Mouse (Mus musculus) bone marrow macrophage, adult 2 months (primary cell): ENCODE results near the gene Rbbp6. TPM values are rescaled to one million over a fixed set of nuclear protein-coding genes. Genes with fewer than 3 reads are reported as not detected.

Experiments used
- H3K27ac ChIP-seq: 2 replicates; pipeline ENCODE4 v1.5.1; 2012; ENCODE audit warnings: low read depth, low read length; ENCODE audit not compliant: insufficient read depth
- H3K4me1 ChIP-seq: 2 replicates; pipeline ENCODE4 v1.6.1; 2012; ENCODE audit warnings: low read length; ENCODE audit not compliant: control insufficient read depth, insufficient read depth
- H3K4me3 ChIP-seq: 2 replicates; pipeline ENCODE4 v1.5.1; 2012; ENCODE audit warnings: mild to moderate bottlenecking, low read length, moderate library complexity; ENCODE audit not compliant: insufficient read depth
- CTCF ChIP-seq: IDR thresholded peaks from 2 replicates; pipeline ENCODE4 v1.5.1; 2012; ENCODE audit warnings: low read depth, mild to moderate bottlenecking, low read length, moderate library complexity
- POLR2A ChIP-seq: IDR thresholded peaks from 2 replicates; pipeline ENCODE4 v1.6.1; 2012; ENCODE audit warnings: mild to moderate bottlenecking, low read depth, low read length, borderline replicate concordance
- polyA plus RNA-seq: library from polyadenylated mRNA; stranded (reverse); fragments of >200 nt; gene quantifications from 2 replicates; pipeline ENCODE4 v1.2.4, GENCODE M21; 2012; ENCODE audit not compliant: missing spikeins, insufficient read depth, insufficient read length

Rbbp6 gene
- polyA plus RNA-seq, 1 experiment, result 53.5 TPM

DNA sequence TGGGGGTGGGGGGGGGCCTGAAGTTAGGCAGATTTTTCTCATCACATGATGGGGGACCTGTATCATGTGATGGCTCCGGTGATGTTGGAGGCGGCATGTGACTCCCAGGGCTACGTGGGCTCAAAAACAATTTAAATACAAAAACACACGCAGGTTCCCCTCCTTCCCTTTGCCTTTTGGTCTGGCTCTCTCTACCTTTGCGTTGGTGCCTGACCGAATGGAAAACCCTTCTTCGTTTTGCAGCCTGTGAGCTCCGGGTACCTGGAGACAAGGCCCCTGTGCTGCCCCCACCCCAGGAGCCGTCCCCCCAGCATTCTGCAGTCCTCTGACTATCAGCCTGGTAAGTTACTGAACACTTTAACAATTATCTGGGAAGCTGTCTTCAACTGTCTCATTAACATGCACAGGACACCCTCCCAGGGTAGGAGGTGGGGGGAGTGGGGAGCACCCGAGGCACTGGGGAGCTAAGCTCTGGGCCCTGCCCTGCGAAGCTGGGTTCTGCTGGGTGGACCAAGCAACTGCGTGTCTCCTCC, 65.8 kb downstream of the Rbbp6 start:
- no peak overlapping the region for H3K27ac ChIP-seq
- TF ChIP-seq CTCF (no peak), POLR2A (no peak)

DNA sequence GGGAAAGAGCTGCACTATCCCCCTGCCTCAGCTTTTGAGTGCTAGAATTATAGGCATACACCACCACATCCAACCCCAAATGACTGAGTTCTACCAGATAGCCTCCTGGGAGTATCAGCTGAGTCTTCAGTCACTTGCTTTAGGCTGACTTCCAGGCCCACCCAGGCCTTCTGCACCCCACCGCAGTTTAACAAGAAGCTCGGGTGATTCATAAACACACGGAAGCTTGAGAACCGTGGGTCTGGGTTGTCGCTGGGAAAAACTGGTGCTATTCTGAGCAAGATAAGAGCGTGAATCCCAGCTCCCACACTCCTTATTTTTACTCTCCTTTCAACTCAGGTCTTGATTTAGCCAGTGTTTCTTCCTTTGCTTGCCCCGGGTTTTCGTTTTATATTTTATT, 69.8 kb downstream of the Rbbp6 start:
- Histone ChIP-seq H3K27ac (no peak overlapping the region), H3K4me1 (0 out of 2 replicates have a peak, but pooled peaks cover 2% of the 10 kb centered on the region), H3K4me3 (no peak overlapping the region)
- no peak for TF ChIP-seq CTCF
- TF ChIP-seq POLR2A, result no peak

More for the DNA sequence above, 65.8 kb downstream of the Rbbp6 start:
- H3K4me1 ChIP-seq, result 0 out of 2 replicates have a peak, but pooled peaks cover 2% of the 10 kb centered on the region
- peak overlapping the region; percentile 7; the same call in 1 of the 2 replicates for H3K4me3 ChIP-seq

DNA sequence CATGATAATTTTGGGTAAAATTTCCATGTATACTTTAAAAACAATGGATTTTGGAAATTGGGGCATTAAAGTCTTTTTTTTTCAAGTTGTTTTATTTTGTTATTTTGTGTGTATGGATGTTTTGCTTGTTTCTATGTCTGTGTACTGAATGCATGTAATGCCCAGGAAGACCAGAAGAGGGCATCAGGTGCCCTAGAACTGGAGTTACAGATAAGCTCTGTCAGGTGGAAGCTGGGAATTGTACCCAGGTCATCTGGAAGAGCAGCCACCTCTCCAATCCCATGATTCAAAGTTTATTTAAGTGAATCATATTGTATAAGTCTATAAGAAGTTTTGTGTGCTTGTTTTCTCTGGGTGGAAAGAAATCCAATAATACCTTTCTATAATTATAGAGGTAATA, 73.8 kb downstream of the Rbbp6 start:
- H3K4me1 ChIP-seq, result no peaks in the 10 kb centered on the region; the same call in 1 of the 2 replicates
- no peak for TF ChIP-seq POLR2A
- no peak for TF ChIP-seq CTCF
- H3K4me3 ChIP-seq, result no peak overlapping the region
- no peak overlapping the region for H3K27ac ChIP-seq

DNA sequence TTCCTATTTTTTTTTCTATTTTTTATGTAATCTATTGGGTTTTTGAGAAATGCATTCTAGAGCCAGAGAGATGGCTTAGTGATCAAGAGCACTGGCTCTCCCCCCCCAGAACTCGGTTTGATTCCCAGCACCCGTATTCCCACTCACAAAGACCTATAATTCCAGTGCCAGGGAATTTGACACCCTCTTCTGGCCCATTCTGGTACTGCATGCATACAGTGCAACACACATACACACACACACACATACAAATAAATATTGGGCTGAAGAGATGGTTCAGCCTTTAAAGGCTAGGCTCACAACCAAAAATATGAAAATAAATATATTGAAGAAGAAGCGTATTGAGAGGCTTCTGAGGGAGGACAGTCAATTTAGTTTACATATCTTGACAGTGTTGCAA, 79.7 kb downstream of the Rbbp6 start:
- H3K4me1 ChIP-seq, result no peaks in the 10 kb centered on the region; the same call in 1 of the 2 replicates
- no peak overlapping the region for H3K4me3 ChIP-seq
- no peak overlapping the region for H3K27ac ChIP-seq
- TF ChIP-seq POLR2A (no peak), CTCF (no peak)

DNA sequence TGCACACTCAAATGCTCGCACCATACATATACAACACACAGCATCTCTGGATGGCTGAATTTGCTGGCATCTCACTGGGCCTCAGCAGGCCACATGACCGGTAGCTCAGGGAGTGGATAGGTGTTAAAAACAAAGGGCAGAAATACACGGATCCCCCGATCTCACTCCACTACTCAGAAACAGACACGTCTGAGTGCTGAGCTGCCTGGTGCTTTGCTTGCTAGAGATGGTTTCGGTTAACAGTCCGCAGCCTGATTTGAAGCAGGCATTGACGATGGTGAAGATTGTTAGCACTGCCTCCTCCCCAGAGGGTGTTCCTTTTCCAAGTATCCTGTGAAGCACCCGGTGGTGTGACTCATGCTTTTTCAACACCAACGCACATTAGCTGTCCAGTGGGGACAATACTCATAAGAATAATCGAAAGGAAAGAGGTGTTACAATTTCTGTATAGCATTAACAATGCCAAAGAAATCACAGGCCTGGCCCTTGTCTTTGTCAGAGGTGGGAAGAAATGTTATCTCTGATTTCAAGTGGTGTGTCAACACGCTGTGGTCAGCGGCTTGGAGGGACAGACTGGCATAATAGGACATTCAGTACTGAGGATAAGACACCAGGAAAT, 81.1 kb downstream of the Rbbp6 start:
- Histone ChIP-seq H3K4me1 (no peaks in the 10 kb centered on the region; the same call in 1 of the 2 replicates), H3K27ac (no peak overlapping the region), H3K4me3 (no peak overlapping the region)
- TF ChIP-seq POLR2A (no peak), CTCF (no peak)

Other genes with a start within 250 kb of the Rbbp6 start
- gene Tnrc6a, start 158.2 kb downstream of the Rbbp6 start, polyA plus RNA-seq, result 69.1 and 76.8 TPM in 2 replicates
- gene Slc5a11, start 249.1 kb downstream of the Rbbp6 start, polyA plus RNA-seq, result not detected in 2 replicates